Mouse (Mus musculus): ENCODE measurements around the gene Socs7. TPM values are rescaled to one million over a fixed set of nuclear protein-coding genes. Genes with fewer than 3 reads are reported as not detected.
A peak's percentile ranks its signal among the peaks of the same experiment; 100 is the strongest.

The Socs7 gene
- total RNA-seq, 1 experiment = 14.5 TPM

GRCm38 (mm10) chr11:97407456-97407855 lies 45.1 kb downstream of the Socs7 start:
- no peak for TF ChIP-seq ZC3H11A (IDR thresholded peaks at IDR 0.05; ENCODE audit: borderline replicate concordance, low read depth, low read length)
- in situ Hi-C loops (cut with MboI; ENCODE audit: low sequenced_read_pairs in 2 of 2, unreplicated experiment in 2 of 2) = no loop called here
- H3K4me1 ChIP-seq (ENCODE audit: control insufficient read depth in 2 of 2, insufficient read depth in 2 of 2, low read length in 2 of 2, poor library complexity in 1 of 2) = peaks cover 5 to 26% of the 10 kb centered on the region in 2 experiments; a peak in 3 of 4 replicates
- H3K9ac ChIP-seq (ENCODE audit: insufficient read depth, low read depth, low read length, poor library complexity, severe bottlenecking) = no peak overlapping the region
- H3K27ac ChIP-seq (ENCODE audit: insufficient read depth, low read depth, low read length, poor library complexity, severe bottlenecking) = no peak overlapping the region; the same call in 1 of the 2 replicates
- H3K4me3 ChIP-seq (ENCODE audit: insufficient read depth in 1 of 2, low read depth in 1 of 2, low read length in 2 of 2, poor library complexity in 1 of 2, severe bottlenecking in 1 of 2) = no peak overlapping the region
- no peaks in the 10 kb centered on the region for H3K9me3 ChIP-seq (ENCODE audit: control insufficient read depth, insufficient read depth, low read depth, low read length)
- DNase-seq (ENCODE audit: low read depth, low spot score) = no peak
- H3K36me3 ChIP-seq (ENCODE audit: control insufficient read depth, insufficient read depth, low read length, poor library complexity, severe bottlenecking) = no peaks in the 10 kb centered on the region

GRCm38 (mm10) chr11:97408171-97408570 lies 45.8 kb downstream of the Socs7 start:
- Histone ChIP-seq H3K4me3 (ENCODE audit: insufficient read depth in 1 of 2, low read depth in 1 of 2, low read length in 2 of 2, poor library complexity in 1 of 2, severe bottlenecking in 1 of 2) (no peak overlapping the region), H3K27ac (ENCODE audit: insufficient read depth, low read depth, low read length, poor library complexity, severe bottlenecking) (no peak overlapping the region; the same call in 1 of the 2 replicates), H3K9ac (ENCODE audit: insufficient read depth, low read depth, low read length, poor library complexity, severe bottlenecking) (no peak overlapping the region), H3K4me1 (ENCODE audit: control insufficient read depth in 2 of 2, insufficient read depth in 2 of 2, low read length in 2 of 2, poor library complexity in 1 of 2) (peaks cover 7 to 33% of the 10 kb centered on the region in 2 experiments), H3K9me3 (ENCODE audit: control insufficient read depth, insufficient read depth, low read depth, low read length) (no peaks in the 10 kb centered on the region), H3K36me3 (ENCODE audit: control insufficient read depth, insufficient read depth, low read length, poor library complexity, severe bottlenecking) (no peaks in the 10 kb centered on the region)
- in situ Hi-C loops (cut with MboI; ENCODE audit: low sequenced_read_pairs in 2 of 2, unreplicated experiment in 2 of 2) = no loop called here
- TF ChIP-seq CHD2 (IDR thresholded peaks at IDR 0.05; ENCODE audit: low read depth, low read length) (no peak), ZC3H11A (IDR thresholded peaks at IDR 0.05; ENCODE audit: borderline replicate concordance, low read depth, low read length) (no peak), HCFC1 (IDR thresholded peaks at IDR 0.05; ENCODE audit: borderline replicate concordance, insufficient read depth, low read length) (no peak), MAFK (IDR thresholded peaks at IDR 0.05; ENCODE audit: insufficient read depth, low read depth, low read length) (no peak), ZNF384 (IDR thresholded peaks at IDR 0.05; ENCODE audit: low read depth, low read length) (no peak)
- peak; percentile 94 for DNase-seq (ENCODE audit: low read depth, low spot score)

DNA sequence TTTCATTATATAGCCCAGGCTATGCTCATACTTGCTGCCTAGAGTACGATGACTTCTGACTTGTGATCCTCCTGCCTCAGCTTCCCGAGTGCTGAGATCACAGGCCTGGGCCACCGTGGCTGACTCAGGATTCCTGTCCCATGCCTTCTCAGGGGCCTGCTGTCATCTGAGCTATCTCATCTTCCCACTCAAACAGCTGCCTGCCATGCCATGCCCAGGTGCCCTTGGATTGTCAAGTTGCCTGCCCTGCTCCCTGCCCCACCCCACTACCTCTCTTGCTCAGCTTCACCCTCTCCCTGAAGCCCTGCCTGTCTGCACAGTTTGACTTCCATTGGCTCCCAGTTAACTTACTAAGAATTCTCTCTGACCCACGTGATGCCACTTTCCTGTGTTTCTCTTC lies 48.6 kb downstream of the Socs7 start:
- DNase-seq (ENCODE audit: low read depth, low spot score) = no peak
- Histone ChIP-seq H3K4me3 (ENCODE audit: insufficient read depth in 1 of 2, low read depth in 1 of 2, low read length in 2 of 2, poor library complexity in 1 of 2, severe bottlenecking in 1 of 2) (no peak overlapping the region), H3K36me3 (ENCODE audit: control insufficient read depth, insufficient read depth, low read length, poor library complexity, severe bottlenecking) (no peaks in the 10 kb centered on the region), H3K27ac (ENCODE audit: insufficient read depth, low read depth, low read length, poor library complexity, severe bottlenecking) (peak overlapping the region; percentile 93; the same call in 1 of the 2 replicates), H3K4me1 (ENCODE audit: control insufficient read depth in 2 of 2, insufficient read depth in 2 of 2, low read length in 2 of 2, poor library complexity in 1 of 2) (peaks cover 15 to 35% of the 10 kb centered on the region in 2 experiments), H3K9ac (ENCODE audit: insufficient read depth, low read depth, low read length, poor library complexity, severe bottlenecking) (peak overlapping the region; percentile 55; the same call in 1 of the 2 replicates), H3K9me3 (ENCODE audit: control insufficient read depth, insufficient read depth, low read depth, low read length) (no peaks in the 10 kb centered on the region)
- TF ChIP-seq ZNF384 (IDR thresholded peaks at IDR 0.05; ENCODE audit: low read depth, low read length) (no peak), MAFK (IDR thresholded peaks at IDR 0.05; ENCODE audit: insufficient read depth, low read depth, low read length) (no peak), ZC3H11A (IDR thresholded peaks at IDR 0.05; ENCODE audit: borderline replicate concordance, low read depth, low read length) (no peak), CHD2 (IDR thresholded peaks at IDR 0.05; ENCODE audit: low read depth, low read length) (no peak), HCFC1 (IDR thresholded peaks at IDR 0.05; ENCODE audit: borderline replicate concordance, insufficient read depth, low read length) (no peak)
- in situ Hi-C loops (cut with MboI; ENCODE audit: low sequenced_read_pairs in 2 of 2, unreplicated experiment in 2 of 2) = no loop called here

DNA sequence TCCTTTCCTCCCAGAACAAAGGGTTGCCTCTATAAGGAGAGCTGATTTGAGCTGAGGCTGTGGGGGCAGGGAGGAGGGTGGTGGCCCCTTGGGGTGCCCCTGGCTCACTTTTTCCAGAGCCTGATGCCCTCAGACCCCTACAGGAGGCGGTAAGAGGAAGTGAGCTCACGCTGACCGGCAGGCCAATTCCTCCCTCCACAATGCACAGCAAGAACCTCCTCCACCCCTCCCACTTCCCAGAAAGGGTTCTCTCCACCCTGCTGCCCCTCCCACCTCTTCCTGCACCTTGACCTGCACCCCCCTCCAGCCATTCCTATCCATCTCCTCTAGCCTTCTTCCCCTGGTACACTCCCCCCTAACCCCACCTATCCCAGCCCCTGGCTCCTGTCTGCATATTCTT lies 49.8 kb downstream of the Socs7 start:
- in situ Hi-C loops (cut with MboI; ENCODE audit: low sequenced_read_pairs in 2 of 2, unreplicated experiment in 2 of 2) = no loop called here
- peaks cover 16 to 39% of the 10 kb centered on the region in 2 experiments for H3K4me1 ChIP-seq (ENCODE audit: control insufficient read depth in 2 of 2, insufficient read depth in 2 of 2, low read length in 2 of 2, poor library complexity in 1 of 2)
- H3K4me3 ChIP-seq (ENCODE audit: insufficient read depth in 1 of 2, low read depth in 1 of 2, low read length in 2 of 2, poor library complexity in 1 of 2, severe bottlenecking in 1 of 2) = peak overlapping the region; percentile 52 to 56
- TF ChIP-seq HCFC1 (IDR thresholded peaks at IDR 0.05; ENCODE audit: borderline replicate concordance, insufficient read depth, low read length) = no peak
- TF ChIP-seq MAFK (IDR thresholded peaks at IDR 0.05; ENCODE audit: insufficient read depth, low read depth, low read length) = no peak
- no peak for TF ChIP-seq ZC3H11A (IDR thresholded peaks at IDR 0.05; ENCODE audit: borderline replicate concordance, low read depth, low read length)
- no peak for TF ChIP-seq CHD2 (IDR thresholded peaks at IDR 0.05; ENCODE audit: low read depth, low read length)
- TF ChIP-seq ZNF384 (IDR thresholded peaks at IDR 0.05; ENCODE audit: low read depth, low read length) = no peak
- H3K9ac ChIP-seq (ENCODE audit: insufficient read depth, low read depth, low read length, poor library complexity, severe bottlenecking) = peak overlapping the region; percentile 72; the same call in 1 of the 2 replicates
- no peaks in the 10 kb centered on the region for H3K9me3 ChIP-seq (ENCODE audit: control insufficient read depth, insufficient read depth, low read depth, low read length)
- peak; percentile 87 for DNase-seq (ENCODE audit: low read depth, low spot score)
- no peaks in the 10 kb centered on the region; the same call in 1 of the 2 replicates for H3K36me3 ChIP-seq (ENCODE audit: control insufficient read depth, insufficient read depth, low read length, poor library complexity, severe bottlenecking)
- peak overlapping the region; percentile 93 for H3K27ac ChIP-seq (ENCODE audit: insufficient read depth, low read depth, low read length, poor library complexity, severe bottlenecking)
